Mouse (Mus musculus) left cerebral cortex, adult 11 months (tissue): ENCODE data around the gene Grm4.

Experiments
- DNase-seq: peaks from one replicate; pipeline ENCODE4 v3.0.0; 2022; ENCODE audit warnings: low spot score

The Grm4 gene

DNA sequence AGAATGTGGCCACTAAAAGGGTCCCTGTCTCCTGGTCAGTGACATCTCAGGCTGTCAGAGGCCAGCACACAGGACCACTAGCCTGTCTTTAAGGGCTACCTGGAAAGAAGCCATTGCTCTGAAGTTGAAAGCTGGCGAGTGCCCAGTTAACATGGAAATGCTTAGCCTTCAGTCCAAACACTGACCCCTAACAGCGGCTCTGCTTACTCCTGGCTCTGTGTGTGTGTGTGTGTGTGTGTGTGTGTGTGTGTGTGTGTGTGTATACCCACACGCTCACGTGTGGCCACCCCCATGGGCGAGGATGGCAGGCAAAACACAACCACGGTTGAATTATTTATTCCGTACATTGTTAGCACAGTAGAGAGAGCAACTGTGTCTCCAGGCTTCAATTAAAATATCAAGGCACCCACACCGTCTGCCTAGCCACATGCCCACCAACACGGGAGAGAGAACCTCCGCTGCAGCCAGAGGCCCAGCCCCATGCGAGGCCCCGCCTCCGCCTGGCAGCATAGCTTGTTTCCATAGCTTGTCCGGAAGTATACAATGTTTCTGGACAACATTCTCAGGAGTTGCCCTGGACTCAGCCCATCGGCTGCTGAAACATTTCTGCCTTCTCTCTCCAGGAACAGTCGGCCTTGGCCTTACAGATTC, 32.9 kb downstream of the Grm4 start:
- DNase-seq: no peak

DNA sequence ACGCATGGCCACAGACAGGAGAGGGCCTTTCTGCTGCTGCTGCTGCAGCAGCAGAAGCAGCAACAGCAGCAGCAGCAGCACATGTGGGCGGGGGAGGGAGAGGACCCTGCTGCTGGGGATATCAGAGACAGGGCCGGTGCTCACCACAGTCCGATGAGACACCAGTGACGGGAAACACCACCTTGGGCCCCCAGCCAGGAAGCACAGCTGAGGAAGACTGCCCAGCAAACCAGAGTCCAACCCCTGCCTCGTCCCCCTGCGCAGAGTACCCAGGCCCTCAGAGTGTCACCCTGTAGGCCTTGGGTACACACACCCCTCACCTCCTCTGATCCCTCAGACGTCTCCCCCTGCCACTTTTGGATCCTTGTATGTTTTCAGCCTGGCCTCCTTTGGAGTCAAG, 35.3 kb downstream of the Grm4 start:
- no peak for DNase-seq

DNA sequence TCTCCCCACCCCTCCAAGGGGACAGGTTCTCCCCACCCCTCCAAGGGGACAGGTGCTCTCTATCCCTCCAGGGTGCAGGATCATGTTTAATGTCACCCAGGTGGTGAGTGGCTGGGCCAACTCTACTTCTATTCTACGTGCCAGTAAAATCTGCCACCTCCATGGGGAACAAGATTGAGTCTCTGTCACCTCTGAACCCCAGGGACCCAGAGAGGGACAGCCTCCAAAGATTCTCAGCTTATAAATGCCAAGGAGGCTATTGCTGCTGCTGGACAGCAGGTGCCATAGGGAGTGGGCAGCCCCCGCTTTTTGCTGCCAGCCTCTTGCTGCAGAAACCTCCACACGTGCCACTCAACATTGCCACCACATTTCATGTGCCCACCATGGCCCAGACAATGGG, 37.6 kb downstream of the Grm4 start:
- no peak for DNase-seq

DNA sequence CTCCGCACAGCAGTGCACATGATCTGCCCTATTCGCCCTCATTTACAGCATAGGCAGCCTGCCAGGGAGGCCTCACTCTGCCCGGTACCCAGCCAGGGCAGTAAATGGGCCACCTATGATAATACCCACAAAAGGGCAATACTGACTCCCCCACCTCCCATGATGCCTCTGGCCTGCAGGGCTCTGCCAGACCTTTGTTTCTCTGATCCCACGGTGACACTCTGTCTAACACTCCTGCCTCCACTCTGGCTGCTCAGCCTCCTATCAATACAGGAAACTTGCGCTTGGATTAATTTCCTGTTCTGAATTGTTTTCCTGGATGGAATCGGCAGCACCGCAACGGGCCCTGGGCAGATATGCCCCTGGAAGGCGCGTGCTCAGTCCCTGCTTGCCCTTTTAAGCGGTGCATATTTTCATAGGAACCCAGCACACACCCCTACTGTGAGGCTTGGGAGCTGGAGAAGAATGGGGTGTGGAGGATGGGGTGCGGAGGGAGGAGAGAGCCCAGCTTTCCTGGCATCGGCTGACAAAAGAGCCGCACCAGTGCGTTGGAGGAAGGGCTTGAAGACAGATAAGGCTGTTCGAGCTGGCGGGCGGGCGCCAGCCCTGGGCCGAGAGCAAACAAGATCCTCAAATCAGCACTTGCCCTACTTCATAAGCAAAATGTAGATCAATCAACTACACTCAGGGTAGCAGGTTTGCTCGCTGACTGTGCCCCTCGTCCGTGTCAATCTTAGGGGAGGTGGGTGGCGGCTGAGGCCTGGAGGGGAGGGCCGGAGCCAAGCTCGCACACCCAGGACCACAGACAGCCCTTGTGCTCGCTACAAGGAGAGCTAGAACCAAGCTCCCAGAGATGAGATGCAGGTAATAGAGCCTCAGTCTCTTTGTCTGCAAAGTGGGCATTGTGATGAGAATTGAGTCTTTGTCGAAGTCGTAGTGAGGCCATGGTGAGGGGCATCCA, 40.8 kb downstream of the Grm4 start:
- DNase-seq: peak; percentile 32

DNA sequence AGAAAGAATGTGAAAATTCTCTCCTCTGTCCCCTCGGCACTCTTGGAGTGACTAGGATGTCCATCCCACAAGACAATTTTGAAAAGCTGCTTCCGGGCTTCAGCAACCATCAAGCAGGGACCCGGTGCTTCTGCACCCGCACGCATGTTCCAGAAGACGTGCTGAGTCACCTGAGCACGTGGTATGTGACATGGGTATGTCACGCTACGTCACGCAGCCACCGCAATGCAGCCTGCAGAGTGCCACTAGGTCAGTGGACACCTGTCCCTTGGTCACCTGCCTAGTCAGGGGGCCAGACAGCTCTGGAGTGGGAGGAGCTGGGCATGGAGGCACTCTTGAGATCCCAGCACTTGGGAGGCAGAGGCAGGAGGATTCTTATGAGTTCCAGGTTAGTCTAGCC, 45.6 kb downstream of the Grm4 start:
- no peak for DNase-seq

DNA sequence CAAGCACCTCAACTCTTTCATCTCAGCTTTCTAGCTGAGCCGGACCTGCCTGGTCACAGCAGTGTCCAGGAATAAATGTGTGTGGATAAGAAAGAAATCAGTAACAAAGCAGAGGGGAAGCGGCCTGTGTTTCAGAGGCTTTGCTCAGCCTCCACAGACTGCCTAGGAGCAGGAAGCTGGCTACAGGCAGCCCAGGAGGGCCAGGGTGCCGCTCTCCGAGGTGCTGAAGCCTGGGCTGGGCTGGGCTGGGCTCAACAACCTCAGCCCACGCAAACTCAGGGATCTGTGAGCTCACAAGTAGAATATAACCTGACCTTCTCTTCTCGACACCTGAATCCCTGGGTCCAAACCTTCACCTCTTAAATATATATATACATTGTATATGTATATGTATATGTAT, 54.6 kb downstream of the Grm4 start:
- no peak for DNase-seq

DNA sequence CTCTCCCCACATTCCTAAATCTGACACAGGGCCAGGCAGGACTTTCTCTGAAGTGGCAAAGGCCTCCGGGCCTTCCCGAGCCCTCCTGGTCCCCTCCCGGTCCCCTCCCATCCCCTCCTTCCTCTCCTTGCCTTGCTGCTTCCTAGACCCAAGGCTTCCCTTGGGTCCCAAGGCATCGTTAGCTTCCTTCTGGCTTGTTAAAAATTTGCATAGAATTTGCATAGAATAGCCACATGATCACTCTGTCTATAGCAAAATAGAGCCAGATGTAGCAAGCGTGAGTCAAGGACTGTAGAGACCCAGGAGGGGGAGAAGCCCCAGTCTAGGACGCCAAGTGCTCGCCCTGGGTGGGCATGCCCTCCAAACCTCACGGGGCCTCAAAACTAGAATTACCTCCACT, 55.3 kb downstream of the Grm4 start:
- DNase-seq: no peak

DNA sequence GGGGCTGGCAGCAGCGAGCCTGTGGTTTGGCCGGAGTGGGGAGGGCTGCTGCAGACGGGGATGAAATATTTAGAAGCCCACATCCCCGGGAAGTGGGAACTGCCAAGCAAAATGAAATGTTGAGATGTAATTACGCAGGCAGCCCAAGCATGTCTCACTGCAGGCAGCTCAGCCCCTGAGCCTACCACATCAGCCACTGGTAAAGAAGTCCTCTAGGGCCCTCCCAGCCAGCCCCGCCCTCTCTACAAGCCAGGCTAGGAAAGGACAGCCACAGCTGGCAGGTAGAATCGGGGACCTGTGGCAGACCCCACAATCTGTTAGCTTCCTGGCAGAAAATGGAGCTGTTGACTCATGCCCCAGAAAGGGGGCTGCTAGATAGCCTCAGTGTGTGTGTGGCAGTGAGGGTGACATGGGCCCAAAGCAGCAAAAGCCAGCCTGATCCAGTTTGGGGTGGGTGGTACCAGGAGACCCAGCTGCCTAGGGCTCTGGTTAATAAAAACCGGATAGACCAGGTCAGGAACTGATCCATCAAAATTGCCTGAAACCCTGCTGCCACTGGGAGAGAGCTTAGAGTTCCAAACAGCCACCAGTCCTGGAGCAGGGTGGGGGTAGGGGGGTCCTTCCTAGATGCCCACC, 56.8 kb downstream of the Grm4 start:
- DNase-seq: no peak

DNA sequence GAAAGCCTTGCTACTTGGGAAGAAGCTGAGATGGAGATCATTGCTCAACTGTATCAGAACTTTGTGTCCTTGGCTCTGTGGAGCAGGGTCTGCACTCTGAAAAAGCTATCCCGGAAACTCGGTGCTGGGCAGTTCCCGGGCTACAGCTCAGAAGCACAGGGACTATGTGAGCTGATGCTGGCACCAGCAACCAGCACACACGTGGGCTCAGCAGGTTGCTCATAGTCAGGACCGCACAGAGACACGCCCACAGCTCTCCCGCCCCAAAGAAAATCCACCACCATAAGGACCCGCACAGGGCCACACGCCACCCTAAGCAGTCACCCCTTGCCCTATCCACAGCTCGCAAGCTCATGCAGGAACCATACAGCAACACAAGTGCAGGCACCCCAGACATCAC, 61.2 kb downstream of the Grm4 start:
- no peak for DNase-seq

DNA sequence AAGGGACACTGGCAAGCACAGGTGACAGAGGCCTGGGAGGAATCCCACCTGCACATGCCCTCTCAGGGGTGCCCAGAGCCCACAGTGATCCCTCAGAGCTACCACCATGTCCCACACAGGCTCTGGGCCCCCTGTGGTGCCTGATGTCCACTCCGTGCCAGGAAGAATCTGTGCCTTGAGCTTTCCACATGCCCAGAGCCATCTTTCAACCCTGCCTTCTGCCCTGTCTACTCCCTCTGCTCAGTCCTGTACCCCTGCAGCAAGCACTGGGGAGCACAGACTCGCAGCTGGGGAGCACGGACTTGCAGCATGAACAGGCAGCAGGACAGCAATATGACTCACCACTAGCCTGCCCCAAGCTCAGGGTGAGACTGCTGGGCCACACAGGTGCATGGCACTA, 62.0 kb downstream of the Grm4 start:
- DNase-seq: no peak

DNA sequence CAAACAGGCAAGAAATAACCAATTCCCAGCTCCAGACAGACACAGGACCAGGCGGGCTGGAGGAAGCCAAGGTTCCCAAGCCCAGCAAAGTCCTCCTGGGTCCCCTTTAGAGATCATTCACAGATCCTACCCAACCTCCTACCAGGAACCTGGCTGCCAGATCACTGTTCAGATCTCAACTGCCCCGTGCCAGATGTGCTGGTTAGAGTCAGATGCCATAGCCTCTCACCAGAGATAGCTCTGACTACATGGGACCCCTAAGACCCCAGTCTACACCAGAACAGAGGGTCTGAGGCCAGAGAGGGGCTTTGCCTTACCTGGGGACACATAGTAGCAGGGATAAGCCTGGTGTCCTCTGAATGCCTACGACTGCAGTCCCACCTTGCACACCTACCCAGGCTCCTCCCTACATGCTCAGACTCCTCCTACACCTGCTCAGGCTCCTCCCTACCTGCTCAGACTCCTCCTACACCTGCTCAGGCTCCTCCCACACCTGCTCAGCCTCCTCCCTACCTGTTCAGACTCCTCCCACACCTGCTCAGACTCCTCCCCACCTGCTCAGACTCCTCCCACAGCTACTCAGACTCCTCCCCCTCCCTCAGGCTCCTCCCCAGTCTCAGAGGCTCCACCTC, 63.2 kb downstream of the Grm4 start:
- no peak for DNase-seq

DNA sequence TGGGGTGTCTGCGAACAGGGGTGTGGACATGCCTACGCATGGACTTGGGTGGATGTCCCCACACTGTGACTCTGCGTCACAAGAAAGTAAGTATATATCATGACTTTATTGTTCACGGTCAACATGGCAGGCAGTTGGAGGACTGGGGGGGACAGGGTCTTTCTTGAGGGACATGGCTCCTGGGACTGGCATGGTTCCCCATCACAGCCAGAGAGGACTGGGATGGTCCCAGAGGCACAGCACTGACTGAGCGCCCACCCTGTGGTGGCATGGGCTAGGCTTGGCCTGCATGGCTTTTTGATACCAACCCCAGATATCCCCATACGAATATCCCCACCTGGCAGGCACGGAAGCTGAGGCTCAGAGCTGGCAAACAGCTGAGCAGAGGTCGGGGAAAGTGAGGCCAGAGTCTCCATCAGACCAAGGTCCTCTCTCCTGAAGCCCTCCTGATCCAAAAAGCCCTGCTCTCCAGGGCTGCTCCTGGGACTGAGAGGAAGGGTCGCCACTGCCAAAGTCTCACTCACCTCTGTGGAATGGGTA, 64.1 kb downstream of the Grm4 start:
- no peak for DNase-seq

DNA sequence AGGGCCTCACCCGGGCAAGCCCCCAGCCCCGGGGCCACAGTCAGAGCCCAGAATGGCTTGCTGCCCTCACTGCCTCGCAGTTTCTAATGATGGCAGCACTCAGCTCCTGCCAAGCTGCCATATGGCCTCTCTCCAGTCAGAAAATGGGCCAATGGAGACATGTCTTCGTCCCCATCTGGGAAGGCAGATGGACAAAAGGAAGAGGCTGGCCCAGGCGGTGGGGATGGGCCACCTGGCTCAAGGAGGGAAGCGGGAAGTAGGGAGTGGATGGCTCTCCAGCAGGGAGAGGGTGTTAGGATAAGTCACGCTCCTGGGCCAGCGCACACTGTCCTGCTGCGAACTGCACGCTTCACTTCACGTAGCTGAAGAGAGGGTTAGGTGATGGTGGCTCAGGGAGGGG, 64.8 kb downstream of the Grm4 start:
- no peak for DNase-seq

DNA sequence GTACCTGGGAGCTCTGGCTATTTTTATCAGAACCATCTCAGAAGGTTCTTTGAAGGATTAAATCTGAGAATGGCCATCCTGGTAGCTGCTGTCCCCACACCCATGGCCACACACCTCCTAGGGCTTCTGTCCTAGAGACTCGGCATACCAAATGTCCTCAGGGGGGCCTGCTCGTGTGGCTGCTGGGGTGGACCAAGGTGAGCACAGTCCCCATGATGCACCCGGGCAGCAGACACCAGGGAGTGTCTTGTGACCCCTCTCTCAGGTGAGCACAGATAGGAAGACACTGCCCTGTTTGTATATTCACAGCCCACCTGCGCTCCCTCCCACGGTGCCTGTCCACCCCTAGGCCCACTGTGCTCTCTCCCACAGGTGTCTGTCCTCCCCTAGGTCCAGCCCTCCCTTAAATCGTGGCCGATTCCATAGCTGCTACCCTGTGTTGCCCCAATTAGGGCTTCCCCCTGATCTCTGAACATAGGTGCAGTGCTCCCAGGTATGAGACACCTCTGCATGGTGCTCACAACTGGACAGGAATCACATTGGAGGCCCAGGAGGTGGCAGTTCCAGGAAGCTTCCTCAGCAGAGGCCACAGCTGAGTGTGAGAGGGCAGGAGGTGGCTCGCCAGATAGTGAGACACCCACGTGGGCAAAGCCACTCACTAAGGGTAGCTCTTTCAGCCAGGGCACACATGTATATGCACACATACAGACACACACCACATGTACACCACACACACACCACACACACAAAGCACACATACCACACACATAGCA, 66.0 kb downstream of the Grm4 start:
- no peak for DNase-seq

DNA sequence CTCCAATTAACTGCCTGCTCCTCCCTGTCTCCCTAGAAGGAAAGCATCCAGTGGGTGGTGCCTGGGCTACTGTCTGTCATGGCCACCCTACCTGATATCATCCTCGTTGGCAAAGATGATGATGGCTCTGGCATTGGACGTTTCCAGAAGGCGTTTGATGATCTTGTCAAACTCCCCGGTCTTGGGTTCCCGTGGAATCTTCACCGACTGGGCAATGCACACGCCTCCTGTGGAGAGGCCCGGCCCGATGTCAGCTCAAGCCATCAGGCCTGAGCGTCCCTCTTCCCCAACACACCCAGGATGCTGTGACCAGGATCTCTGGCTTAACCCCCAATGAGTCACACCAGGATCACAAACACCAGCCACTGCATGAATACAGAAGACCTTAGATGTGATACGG, 66.8 kb downstream of the Grm4 start:
- no peak for DNase-seq

DNA sequence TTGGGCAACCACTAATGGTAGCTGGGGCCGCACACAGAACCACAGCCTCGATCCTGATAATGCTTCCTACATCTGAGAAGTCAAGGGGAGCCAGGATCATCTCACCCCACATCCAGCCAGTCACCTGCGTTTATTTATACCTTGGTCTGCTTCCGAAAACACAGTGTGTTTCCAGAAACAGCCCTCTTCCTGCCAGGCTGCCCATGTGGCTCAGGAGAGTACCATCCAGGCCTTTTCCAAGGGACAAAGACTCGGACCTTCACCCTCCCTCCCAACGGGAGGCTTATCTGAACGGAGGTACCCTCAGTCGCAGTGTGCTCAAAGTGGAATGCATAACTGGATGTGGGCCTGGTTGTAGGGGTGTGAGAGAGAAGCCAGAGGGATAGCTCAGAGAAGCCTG, 68.2 kb downstream of the Grm4 start:
- no peak for DNase-seq

DNA sequence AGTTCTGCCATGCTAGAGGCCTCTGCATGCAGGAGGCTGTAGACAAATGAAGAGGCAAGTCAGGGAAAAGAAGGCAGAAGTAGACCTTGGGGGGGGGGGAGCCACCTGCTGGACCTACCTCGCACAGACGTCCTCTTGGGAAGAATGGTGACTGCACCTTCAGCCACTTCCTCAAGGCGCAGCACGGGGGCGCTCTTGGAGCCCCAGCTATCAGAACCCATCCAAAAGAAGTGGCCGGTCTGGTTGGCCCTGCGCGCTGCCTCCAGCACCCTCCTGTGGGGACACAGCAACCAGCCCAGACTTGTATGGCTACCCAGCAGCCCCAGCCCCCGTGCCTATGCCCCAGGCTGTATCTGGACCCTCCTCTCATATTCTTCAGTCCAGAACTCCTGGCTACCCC, 69.4 kb downstream of the Grm4 start:
- no peak for DNase-seq

DNA sequence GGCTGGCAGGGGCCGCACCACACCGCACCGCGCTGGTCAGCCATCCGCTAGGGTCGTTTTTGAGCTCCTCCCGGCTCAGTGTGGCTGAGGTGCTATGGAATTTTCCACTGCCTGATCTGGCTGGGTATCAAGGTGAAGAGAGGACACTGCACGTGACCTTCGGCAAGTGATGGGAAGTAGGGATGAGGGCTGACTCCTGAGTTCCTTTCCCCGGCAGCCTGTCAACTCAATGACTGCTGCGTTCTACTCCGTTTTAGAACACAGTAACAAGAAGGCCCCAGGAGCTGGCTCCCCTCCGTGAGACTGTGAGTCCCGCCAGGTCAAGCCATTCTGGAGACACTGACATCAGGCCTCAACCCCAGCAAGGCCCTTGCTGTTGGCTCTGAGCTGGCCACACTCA, 70.0 kb downstream of the Grm4 start:
- no peak for DNase-seq

DNA sequence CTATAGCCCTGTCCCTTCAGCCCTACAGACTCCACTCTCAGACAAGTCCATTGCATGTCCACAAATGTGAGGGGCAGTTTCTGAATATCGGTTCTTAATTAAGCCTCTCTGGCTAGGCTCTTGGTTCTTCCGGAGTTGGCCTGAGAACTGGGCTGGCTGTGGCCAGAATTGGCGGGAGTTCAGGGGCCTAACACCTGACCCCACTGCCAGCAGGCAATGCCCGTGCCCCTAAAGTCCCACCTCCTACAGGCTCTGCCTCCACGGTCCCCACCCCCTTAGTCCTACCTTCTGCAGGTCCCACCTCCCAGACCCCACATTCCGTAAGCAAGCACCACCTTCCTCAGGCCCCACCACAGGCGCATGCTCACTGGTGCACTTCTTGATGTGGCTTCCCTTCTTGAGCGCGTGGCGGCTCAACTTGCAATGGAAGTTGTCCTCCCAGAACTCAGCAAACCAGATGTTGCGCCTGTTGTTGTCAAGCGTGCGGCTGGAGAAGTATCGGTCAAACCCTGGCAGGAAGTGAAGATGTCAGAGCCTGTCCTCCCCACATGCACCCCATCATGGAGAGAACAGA, 71.4 kb downstream of the Grm4 start:
- no peak for DNase-seq

DNA sequence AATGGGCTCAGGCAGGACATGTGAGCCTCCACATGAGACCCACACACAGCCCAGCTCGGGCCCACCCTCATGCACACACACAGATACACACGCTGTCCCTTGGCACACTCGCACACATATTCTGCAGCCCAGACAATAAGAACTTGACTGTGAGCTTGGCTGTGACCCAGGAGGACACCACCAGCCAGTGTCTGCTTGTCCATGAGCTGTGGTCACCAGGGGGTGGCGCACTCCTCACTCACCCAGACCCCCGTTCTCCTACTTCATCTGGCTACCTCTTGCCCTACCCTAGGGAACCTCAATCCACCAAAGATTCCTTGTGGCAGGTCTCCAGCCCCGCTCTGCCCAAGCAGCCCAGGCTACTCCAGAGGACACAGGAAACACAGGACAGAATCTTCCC, 72.5 kb downstream of the Grm4 start:
- no peak for DNase-seq

DNA sequence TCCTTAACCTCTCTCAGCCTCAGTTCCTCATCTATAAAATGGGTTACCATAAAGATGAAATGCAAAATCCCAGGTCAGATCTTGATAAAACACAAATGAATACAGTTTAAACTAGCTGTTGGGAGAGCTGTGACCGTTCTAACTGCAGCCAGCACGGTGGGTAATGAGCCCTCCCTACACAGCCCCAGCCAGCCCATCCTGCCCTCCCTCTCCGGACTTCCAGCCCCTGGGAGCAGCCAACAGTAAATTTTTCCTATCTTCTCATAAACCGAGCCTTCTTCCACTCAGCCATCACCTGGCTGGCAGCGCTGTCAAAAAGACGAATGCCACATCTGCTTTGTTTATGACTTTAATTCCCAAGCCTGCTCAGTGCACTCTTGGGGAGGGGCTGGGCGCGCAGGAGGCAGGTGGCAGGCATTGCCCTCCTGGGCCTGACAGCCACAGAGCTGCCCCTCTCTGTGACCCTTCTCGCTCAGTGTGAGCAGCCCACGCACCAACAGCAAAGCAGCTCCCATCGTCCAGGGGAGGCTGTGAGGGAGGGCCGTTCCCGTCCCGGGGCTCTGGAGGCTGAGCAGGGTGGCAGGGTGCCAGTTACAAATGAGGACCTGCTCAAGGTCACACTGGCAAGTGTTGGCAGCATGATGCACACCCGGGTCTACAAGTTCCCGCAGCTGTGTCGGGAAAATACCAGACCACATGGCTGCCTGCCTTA, 75.7 kb downstream of the Grm4 start:
- DNase-seq: no peak
